Mouse (Mus musculus) spleen, postnatal 36 days (tissue): Measurements from ENCODE around the gene Ccdc138.
"Not testable (repeated sequence)": the region's sequence is repeated elsewhere in the genome, so short reads cannot be mapped to it uniquely, and the experiment has no call there.

ENCODE experiments used
- DNase-seq, 2 experiments: peaks; one replicate each; pipeline ENCODE4 v3.0.0; 2022; ENCODE audit warnings: low spot score in 2 of 2, mixed read lengths in 1 of 2

Ccdc138 gene

DNA sequence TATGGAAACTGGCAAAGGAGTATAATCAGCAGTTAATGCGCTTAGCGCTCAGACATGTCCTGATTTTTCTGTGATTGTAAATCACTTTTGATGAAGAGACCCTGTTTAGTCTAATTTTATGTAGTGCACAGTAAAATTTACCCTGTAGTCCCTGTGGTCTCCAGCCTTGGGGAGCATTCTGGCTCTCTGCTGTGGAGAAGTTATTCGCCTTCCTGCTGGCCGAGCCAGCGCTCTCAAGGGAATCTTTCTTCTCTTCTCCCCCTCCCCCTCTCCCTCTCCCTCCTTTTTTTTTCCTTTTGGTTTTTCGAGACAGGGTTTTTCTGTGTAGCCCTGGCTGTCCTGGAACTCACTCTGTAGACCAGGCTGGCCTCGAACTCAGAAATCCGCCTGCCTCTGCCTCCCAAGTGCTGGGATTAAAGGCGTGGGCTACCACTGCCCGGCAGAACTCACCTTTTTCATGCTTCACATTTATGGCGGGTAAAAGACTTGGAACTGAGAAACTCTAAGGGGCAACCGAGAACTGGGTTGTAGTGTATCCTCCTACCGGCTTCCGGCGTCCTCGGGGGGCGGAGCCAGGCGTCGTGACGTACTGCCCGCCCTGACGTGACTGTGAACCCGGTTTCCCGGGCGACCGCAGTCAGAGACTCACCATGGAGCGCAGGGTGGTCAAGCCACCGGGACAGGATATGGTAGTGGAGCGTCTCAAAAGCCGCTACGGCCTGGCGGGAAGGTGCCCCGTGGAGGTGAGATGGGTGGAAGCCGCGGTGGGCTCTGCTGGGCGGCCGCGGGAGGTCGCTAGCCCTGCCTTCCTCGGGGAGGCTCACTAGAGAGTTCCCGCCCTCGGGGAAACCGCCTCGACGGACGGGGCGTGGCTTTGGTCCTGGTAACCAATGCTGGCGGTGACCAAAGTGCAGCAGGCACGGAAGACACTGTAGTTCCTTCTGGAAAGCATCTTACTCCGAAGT lies at the start of gene Ccdc138:
Ccdc138 (plus strand) TSS at position 629 of the 965 bp plus-strand sequence.
- peak; percentile 93 to 94 for DNase-seq

GRCm38 (mm10) chr10:58451575-58451974 lies 46.2 kb upstream of the Ccdc138 start:
- DNase-seq = no peak

DNA sequence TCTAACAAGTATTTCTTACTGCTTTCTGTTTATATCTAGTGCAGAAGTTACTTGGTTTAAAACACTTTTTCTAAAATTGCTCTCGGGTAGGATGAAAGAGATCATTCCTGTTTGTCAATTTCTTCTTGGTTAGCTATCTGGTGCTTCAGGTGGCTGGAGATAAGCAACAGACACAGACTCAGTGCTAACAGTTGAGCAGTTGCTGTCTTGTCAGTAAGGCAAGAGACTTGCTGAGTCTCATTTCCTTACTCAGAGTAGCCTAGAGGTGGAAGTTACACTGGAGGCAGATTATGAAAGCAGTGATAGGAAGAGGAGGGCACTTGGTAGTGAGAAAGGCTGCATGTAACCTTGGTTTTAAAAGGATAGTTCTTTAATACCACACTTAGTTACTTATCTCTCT lies 45.6 kb upstream of the Ccdc138 start:
- DNase-seq = peak; percentile 2 to 9

GRCm38 (mm10) chr10:58459896-58460295 lies 37.9 kb upstream of the Ccdc138 start:
- DNase-seq = no peak

DNA sequence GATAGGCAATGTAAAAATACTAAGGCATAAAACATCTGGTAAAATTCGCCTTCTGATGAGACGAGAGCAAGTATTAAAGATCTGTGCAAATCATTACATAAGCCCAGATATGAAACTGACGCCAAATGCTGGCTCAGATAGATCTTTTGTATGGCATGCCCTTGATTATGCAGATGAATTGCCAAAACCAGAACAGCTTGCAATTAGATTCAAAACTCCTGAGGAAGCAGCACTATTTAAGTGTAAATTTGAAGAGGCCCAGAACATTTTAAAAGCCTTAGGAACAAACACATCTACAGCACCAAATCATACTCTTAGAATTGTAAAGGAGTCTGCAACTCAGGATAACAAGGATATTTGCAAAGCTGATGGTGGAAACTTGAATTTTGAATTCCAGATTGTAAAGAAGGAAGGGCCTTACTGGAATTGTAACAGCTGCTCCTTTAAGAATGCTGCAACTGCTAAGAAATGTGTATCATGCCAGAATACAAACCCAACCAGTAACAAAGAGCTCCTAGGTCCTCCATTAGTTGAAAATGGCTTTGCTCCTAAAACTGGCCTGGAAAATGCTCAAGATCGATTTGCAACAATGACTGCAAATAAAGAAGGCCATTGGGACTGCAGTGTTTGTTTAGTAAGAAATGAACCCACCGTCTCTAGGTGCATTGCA lies 20.5 kb upstream of the Ccdc138 start:
- no peak for DNase-seq

DNA sequence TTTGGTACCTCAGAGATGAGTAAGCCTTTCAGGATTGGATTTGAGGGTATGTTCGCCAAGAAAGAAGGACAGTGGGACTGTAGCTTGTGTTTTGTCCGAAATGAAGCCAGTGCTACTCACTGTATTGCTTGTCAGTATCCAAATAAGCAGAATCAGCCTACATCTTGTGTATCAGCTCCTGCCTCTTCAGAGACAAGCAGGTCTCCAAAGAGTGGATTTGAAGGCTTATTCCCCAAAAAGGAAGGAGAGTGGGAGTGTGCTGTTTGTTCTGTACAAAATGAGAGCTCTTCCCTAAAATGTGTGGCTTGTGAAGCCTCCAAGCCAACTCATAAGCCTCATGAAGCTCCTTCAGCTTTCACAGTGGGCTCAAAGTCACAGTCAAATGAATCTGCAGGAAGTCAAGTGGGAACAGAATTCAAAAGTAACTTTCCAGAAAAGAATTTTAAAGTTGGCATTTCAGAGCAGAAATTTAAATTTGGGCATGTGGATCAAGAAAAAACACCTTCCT lies 19.6 kb upstream of the Ccdc138 start:
- DNase-seq = no peak

DNA sequence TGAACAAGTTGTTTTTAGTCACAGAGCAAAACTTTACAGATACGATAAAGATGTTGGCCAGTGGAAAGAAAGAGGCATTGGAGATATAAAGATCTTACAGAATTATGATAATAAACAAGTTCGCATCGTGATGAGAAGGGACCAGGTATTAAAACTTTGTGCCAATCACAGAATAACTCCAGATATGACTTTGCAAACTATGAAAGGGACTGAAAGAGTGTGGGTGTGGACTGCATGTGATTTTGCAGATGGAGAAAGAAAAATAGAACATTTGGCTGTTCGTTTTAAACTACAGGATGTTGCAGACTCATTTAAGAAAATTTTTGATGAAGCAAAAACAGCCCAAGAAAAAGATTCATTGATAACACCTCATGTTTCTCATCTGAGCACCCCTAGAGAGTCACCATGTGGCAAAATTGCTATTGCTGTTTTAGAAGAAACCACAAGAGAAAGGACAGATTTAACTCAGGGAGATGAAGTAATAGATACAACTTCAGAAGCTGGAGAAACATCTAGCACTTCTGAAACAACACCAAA lies 17.7 kb upstream of the Ccdc138 start:
- no peak for DNase-seq

DNA sequence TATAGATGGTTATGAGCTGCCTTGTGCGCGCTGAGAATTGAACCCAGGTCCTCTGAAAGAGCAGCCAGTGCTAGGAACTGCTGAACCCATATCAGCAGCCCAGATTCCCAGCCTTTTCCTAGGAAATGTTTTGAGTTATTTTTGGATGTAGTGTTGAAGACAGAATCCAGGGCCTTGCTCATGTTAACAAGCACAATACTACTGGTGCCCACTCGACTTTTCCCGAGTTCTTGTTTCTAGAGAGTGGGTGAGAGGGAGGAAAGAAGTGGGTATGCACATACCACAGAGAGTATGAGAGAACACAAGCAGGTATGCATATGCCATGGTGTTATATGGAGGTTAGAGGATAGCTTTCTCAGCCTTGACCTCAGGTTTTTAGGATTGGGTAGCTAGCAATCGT lies 6.7 kb upstream of the Ccdc138 start:
- no peak for DNase-seq

- no peak for DNase-seq
Measured at GRCm38 (mm10) chr10:58495637-58496036, 2.1 kb upstream of the Ccdc138 start.

- DNase-seq = no peak
Measured at GRCm38 (mm10) chr10:58496732-58497131, 1.0 kb upstream of the Ccdc138 start.

- DNase-seq = no peak
Measured at GRCm38 (mm10) chr10:58498516-58498915, 768 bp downstream of the Ccdc138 start.

GRCm38 (mm10) chr10:58529358-58529757 lies 31.6 kb downstream of the Ccdc138 start:
- DNase-seq = no peak

- no peak for DNase-seq
Measured at GRCm38 (mm10) chr10:58530896-58531790, 33.4 kb downstream of the Ccdc138 start.

GRCm38 (mm10) chr10:58532177-58532576 lies 34.4 kb downstream of the Ccdc138 start:
- DNase-seq = no peak

DNA sequence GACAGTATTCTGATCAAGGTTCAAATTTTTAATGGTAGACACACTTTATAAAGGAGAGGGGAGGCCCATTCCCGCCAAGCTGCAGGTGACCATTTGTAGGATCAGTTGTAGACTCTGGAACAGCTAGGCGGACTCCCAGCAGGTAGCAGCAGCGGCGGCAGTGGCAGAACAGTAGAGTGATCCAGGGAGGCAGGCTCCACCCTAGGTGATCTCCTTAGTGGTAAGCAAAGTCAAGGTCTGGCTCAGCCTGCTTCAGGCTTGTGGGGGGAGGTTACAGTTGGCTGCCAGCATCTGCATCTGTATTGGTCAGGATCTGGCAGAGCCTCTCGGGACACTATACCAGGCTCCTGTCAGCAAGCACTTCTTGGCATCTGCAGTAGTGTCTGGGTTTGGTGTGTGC lies 38.5 kb downstream of the Ccdc138 start:
- DNase-seq = not testable (repeated sequence)

GRCm38 (mm10) chr10:58540613-58541012 lies 42.9 kb downstream of the Ccdc138 start:
- no peak for DNase-seq

- no peak for DNase-seq
Measured at GRCm38 (mm10) chr10:58548739-58549138, 51.0 kb downstream of the Ccdc138 start.

DNA sequence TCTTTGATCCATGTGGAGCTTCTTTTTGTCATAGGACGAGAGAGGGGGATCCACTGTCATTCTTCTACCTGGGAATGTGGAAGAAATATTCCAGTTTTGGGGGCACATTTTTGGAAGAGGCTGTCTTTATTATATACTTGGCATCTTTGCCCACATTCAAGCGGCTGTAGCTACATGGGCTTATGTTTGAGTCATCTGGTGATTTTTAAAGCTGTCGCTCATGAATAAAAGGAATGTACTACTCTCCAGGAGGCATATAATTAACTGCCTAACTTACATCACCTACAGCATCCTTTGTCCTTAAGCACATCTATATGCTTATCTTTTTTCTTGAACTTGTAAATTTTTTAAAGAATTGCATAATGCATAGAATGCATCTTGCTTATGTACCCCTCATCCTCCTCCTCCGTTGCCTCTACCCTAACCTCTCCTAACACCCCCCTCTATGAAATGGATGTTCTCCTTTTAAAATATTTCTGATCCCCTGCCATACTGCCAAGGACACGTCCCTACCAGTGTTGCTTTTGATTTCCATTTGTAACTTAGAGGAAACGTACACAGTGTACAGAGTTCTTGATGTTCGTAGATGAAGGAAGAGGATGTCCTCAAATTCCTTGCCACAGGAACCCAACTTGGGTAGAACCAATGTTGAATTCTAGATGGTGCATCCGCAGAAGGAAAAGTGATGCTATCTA lies 57.1 kb downstream of the Ccdc138 start:
- DNase-seq = no peak

DNA sequence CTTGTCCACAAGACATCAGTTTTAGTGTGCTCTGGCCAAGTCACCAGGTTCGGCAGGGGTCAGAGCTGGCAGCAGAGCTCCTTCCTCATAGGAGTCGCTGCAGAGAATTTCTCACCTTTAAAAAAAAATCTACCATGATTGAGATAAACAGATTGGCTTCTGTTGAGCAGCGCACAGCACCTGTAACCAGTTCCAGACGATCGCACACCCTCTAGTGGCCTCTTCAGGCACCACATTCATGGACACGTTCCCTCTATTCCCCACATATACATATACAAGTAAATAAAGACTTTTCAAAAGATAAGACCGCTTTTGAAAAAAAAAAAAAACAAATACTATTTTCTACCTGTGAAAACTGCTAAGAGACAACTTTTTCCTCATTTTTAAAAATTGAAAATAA lies 61.4 kb downstream of the Ccdc138 start:
- peak in 1 of 2 experiments; percentile 17 for DNase-seq

- DNase-seq = no peak
Measured at GRCm38 (mm10) chr10:58559901-58560300, 62.2 kb downstream of the Ccdc138 start.

DNA sequence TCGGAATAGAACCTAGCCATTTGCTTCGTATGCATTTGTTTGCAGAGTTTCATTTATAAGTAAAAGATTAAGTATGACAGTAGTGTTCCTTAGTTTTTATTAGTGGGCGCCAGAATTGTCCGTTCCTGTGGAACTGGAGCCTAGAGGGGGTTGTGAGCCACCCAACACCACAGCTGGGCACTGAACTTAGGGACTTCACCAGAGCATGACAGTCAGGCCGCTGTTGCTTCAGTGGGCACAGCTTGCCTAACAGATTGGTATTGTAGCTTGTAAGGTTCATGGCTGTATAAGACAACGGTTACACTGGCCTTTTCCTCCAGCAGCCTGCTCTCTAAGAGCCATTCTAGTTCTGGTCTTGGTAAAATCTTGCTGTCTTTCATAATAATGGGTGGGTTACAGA lies 62.8 kb downstream of the Ccdc138 start:
- DNase-seq = no peak
